Comparison of ENCODE assay signal across 8 mouse cellular contexts in the genomic region with DNA sequence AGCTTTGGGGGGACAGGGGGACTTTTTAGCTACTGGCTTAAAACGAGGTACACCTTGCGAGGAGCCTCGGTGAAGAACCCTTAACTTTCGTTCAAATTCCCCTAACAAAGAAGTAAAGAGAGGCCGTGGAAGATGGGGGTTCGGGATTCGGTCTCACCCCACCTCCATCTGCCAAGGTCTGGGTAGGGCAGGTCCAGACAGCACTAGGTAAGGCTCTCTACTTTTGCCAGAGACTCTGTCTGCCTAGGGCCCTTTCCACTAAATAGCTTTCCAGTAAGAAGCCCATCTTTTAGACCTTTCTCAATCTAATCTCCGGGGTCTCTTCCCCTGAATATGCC. TPM values are rescaled to one million over a fixed set of nuclear protein-coding genes. Genes with fewer than 3 reads are reported as not detected.
DNase-seq lines count a peak whose midpoint lies in the region; ATAC-seq and TF ChIP-seq lines count a peak whose summit lies in the region.

No protein-coding gene starts in this region.

- H3K36me3 ChIP-seq in heart, embryonic 12.5 days = no peaks in the 10 kb centered on the region
- H3K36me3 ChIP-seq in G1E (replicated peaks) (peaks cover 27% of the 10 kb centered on the region), macrophage (ENCODE audit: inconsistent target) (no peaks in the 10 kb centered on the region)
- no peaks in the 10 kb centered on the region for H3K36me3 ChIP-seq in forebrain, embryonic 16.5 days (ENCODE audit: control insufficient read depth, insufficient read depth)

- no peak for DNase-seq in heart, postnatal 14 days
- DNase-seq in G1E (ENCODE audit: low spot score) = no peak
- no peak for DNase-seq in layer of hippocampus, adult 9-11 months
- no peak for DNase-seq in thymus, postnatal 25 days
- DNase-seq in right cerebral cortex, postnatal 36 days (ENCODE audit: low spot score in 2 of 2) = no peak

- no peaks in the 10 kb centered on the region for H3K27me3 ChIP-seq in heart, embryonic 12.5 days (replicated peaks)
- no peaks in the 10 kb centered on the region for H3K27me3 ChIP-seq in G1E (ENCODE audit: insufficient read depth, low read length)
- no peaks in the 10 kb centered on the region for H3K27me3 ChIP-seq in forebrain, embryonic 16.5 days (replicated peaks; ENCODE audit: control insufficient read depth, insufficient read depth, low read length)

- intact Hi-C loops in heart, postnatal 14 days (cut with DNase I) = no loop called here

- H3K27ac ChIP-seq in heart, embryonic 12.5 days (ENCODE audit: poor library complexity, severe bottlenecking) = no peak overlapping the region
- H3K27ac ChIP-seq in forebrain, embryonic 16.5 days (ENCODE audit: low read length) = no peak overlapping the region
- H3K27ac ChIP-seq in macrophage = no peak overlapping the region

- peak overlapping the region; percentile 92 for H3K4me2 ChIP-seq in heart, embryonic 12.5 days
- H3K4me2 ChIP-seq in forebrain, embryonic 16.5 days (ENCODE audit: low read length) = peak overlapping the region; percentile 76

- WGBS in heart, embryonic 12.5 days = 36% methylated on average over 8 of the region's 8 CpGs
- WGBS in forebrain, embryonic 16.5 days = 20% methylated on average over 8 of the region's 8 CpGs
- 65% methylated on average over 8 of the region's 8 CpGs for WGBS in macrophage (ENCODE audit: missing documents)

- H3K79me2 ChIP-seq in macrophage (ENCODE audit: inconsistent target) = no peaks in the 10 kb centered on the region

- H3K4me1 ChIP-seq in heart, embryonic 12.5 days (replicated peaks) = 0 out of 2 replicates have a peak, but pooled peaks cover 2% of the 10 kb centered on the region
- peaks cover 50% of the 10 kb centered on the region for H3K4me1 ChIP-seq in G1E (ENCODE audit: insufficient read depth, low read depth, low read length)
- peaks cover 9% of the 10 kb centered on the region for H3K4me1 ChIP-seq in forebrain, embryonic 16.5 days (replicated peaks; ENCODE audit: control insufficient read depth, insufficient read depth, low read length)

- peak overlapping the region; percentile 82 for H3K4me3 ChIP-seq in heart, embryonic 12.5 days
- H3K4me3 ChIP-seq in G1E (ENCODE audit: low read depth, low read length) (peak overlapping the region; percentile 87), macrophage (ENCODE audit: inconsistent target) (peak overlapping the region; percentile 20; the same call in 1 of the 2 replicates)
- peak overlapping the region; percentile 79 for H3K4me3 ChIP-seq in forebrain, embryonic 16.5 days (replicated peaks; ENCODE audit: low read length)

- no peak for TF ChIP-seq CTCF in G1E (IDR thresholded peaks at IDR 0.05; ENCODE audit: low read depth, low read length)

- no peaks in the 10 kb centered on the region for H3K9me3 ChIP-seq in heart, embryonic 12.5 days (replicated peaks)
- H3K9me3 ChIP-seq in G1E (replicated peaks) = no peaks in the 10 kb centered on the region
- no peaks in the 10 kb centered on the region for H3K9me3 ChIP-seq in forebrain, embryonic 16.5 days (ENCODE audit: control insufficient read depth, low read length)

- H3K9ac ChIP-seq in heart, embryonic 12.5 days = peak overlapping the region; percentile 79; the same call in 1 of the 2 replicates
- H3K9ac ChIP-seq in forebrain, embryonic 16.5 days (replicated peaks; ENCODE audit: low read depth, low read length) = no peak overlapping the region; the same call in 1 of the 2 replicates

- no peak for ATAC-seq in heart, embryonic 12.5 days (ENCODE audit: insufficient number of reproducible peaks, low FRiP score)
- no peak for ATAC-seq in G1E (ENCODE audit: extremely low read depth, insufficient number of reproducible peaks, low FRiP score, poor library complexity, severe bottlenecking)
- no peak for ATAC-seq in forebrain, embryonic 16.5 days

RNA-seq across cellular contexts. Expression of a gene that starts 0.8 kb away (rescaled TPM):
- polyA plus RNA-seq in heart, embryonic 12.5 days (2016; fragmentation: Nextera tagmentation; extraction: Ambion mirVana) = 3.6 and 4.0 TPM in 2 replicates
- 1 to 10 TPM; 1.4 to 1.6 TPM for total RNA-seq in heart, postnatal 14 days (2021)
- total RNA-seq in G1E (2014; fragmentation: Nextera tagmentation) (58.4 and 62.2 TPM in 2 replicates), G1E (2017) (42.2 and 44.4 TPM in 2 replicates)
- polyA plus RNA-seq in G1E (2012) (11.3 and 11.5 TPM in 2 replicates), macrophage (2018) (0.89 to 3.3 TPM (median 0.90 TPM) in 3 replicates)
- polyA plus RNA-seq in forebrain, embryonic 16.5 days (2015; fragmentation: Nextera tagmentation; extraction: Ambion mirVana) = 1.3 and 1.6 TPM in 2 replicates
- 1 to 10 TPM in 16 of 26 experiments, under 1 TPM in 5, not detected in 5; 0.33 to 4.9 (median 1.7) TPM for total RNA-seq in macrophage (2018; cell fraction: chromatin; rRNA removed)
- total RNA-seq in macrophage (2018; cell fraction: cytosol; rRNA removed) = 1 to 10 TPM in 18 of 26 experiments, under 1 TPM in 8; 0.62 to 2.5 (median 1.2) TPM
- 1 to 10 TPM in 19 of 26 experiments, under 1 TPM in 7; 0.36 to 8.5 (median 1.5) TPM for total RNA-seq in macrophage (2018; cell fraction: nucleus; rRNA removed)

Comparison
In these comparisons a context has a peak if more than half of its experiments do, and no peak if none do; other contexts are left out.
1. H3K4me3 ChIP-seq: peak in every context shown above with its lines; median percentile 87 in G1E; 82 in heart, embryonic 12.5 days; 79 in forebrain, embryonic 16.5 days; 20 in macrophage.